8 mouse cellular contexts compared by ENCODE assay signal in the genomic region with DNA sequence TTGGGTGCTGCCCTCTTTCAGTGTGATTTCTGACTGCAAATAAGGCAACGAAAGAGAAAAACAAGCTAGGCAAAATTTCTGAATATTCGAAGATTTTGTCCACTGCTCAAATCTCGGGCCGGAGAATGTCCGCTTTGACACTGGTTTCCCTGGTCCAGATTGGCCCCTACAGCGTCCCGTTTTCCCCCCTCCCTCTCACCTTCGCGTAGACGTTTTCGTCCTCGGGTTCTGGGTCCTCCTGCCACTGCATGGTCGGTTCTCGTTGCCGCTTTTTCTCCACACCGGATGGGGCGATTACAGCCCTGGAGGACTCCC. TPM values are rescaled to one million over a fixed set of nuclear protein-coding genes. Genes with fewer than 3 reads are reported as not detected.
DNase-seq lines count a peak whose midpoint lies in the region; ATAC-seq and TF ChIP-seq lines count a peak whose summit lies in the region.

No protein-coding gene starts in this region.

- H3K4me1 ChIP-seq in heart, embryonic 12.5 days (replicated peaks), result peaks cover 18% of the 10 kb centered on the region
- H3K4me1 ChIP-seq in E14TG2a.4 (replicated peaks; ENCODE audit: low read depth, low read length), result peaks cover 27% of the 10 kb centered on the region
- H3K4me1 ChIP-seq in embryonic facial prominence, embryonic 15.5 days, result no peaks in the 10 kb centered on the region
- peaks cover 5% of the 10 kb centered on the region; the same call in 1 of the 2 replicates for H3K4me1 ChIP-seq in limb, embryonic 10.5 days

- no peaks in the 10 kb centered on the region for H3K9me3 ChIP-seq in heart, embryonic 12.5 days (replicated peaks)
- no peaks in the 10 kb centered on the region for H3K9me3 ChIP-seq in E14TG2a.4 (ENCODE audit: low read length)
- no peaks in the 10 kb centered on the region for H3K9me3 ChIP-seq in embryonic facial prominence, embryonic 15.5 days (replicated peaks)
- H3K9me3 ChIP-seq in limb, embryonic 10.5 days (replicated peaks), result no peaks in the 10 kb centered on the region

- H3K9ac ChIP-seq in heart, embryonic 12.5 days, result peak overlapping the region; percentile 73
- H3K9ac ChIP-seq in embryonic facial prominence, embryonic 15.5 days, result peak overlapping the region; percentile 50

- no peak for TF ChIP-seq POLR2A in myocyte (IDR thresholded peaks at IDR 0.05; ENCODE audit: insufficient read length, low read depth)

- peaks cover 41% of the 10 kb centered on the region for H3K79me2 ChIP-seq in myocyte (ENCODE audit: control insufficient read depth, insufficient read depth)

- no peak for DNase-seq in heart, postnatal 25 days (ENCODE audit: low spot score)
- DNase-seq in limb, embryonic 10.5 days (ENCODE audit: low spot score), result no peak
- DNase-seq in right cerebral cortex, postnatal 14 days, result no peak
- no peak for DNase-seq in adrenal gland, adult 18-20 months (ENCODE audit: low spot score in 2 of 2)

- no peaks in the 10 kb centered on the region for H3K27me3 ChIP-seq in heart, embryonic 12.5 days (replicated peaks)
- H3K27me3 ChIP-seq in E14TG2a.4 (ENCODE audit: insufficient read depth, low read length), result no peaks in the 10 kb centered on the region
- no peaks in the 10 kb centered on the region for H3K27me3 ChIP-seq in embryonic facial prominence, embryonic 15.5 days
- no peaks in the 10 kb centered on the region for H3K27me3 ChIP-seq in limb, embryonic 10.5 days (ENCODE audit: low read depth, poor library complexity, severe bottlenecking)
- no peaks in the 10 kb centered on the region for H3K27me3 ChIP-seq in myocyte (ENCODE audit: control insufficient read depth, insufficient read depth, insufficient read length)

- intact Hi-C loops in heart, postnatal 25 days (cut with DNase I), result no loop called here

- 19% methylated on average over 17 of the region's 17 CpGs for WGBS in heart, embryonic 12.5 days
- WGBS in embryonic facial prominence, embryonic 15.5 days, result 15% methylated on average over 17 of the region's 17 CpGs
- WGBS in limb, embryonic 10.5 days, result 5% methylated on average over 17 of the region's 17 CpGs

- peak; percentile 16; the same call in 1 of the 2 replicates for ATAC-seq in heart, embryonic 12.5 days (ENCODE audit: insufficient number of reproducible peaks, low FRiP score)
- ATAC-seq in embryonic facial prominence, embryonic 15.5 days (ENCODE audit: insufficient number of reproducible peaks, low FRiP score, low TSS enrichment, low read depth), result peak; percentile 25; the same call in 1 of the 2 replicates

- peak overlapping the region; percentile 61 for H3K4me2 ChIP-seq in heart, embryonic 12.5 days
- H3K4me2 ChIP-seq in embryonic facial prominence, embryonic 15.5 days (replicated peaks), result peak overlapping the region; percentile 44
- H3K4me2 ChIP-seq in myocyte (ENCODE audit: low read depth), result peak overlapping the region; percentile 73

- peak overlapping the region; percentile 20 for H3ac ChIP-seq in myocyte (ENCODE audit: control insufficient read depth, insufficient read length)

- H3K36me3 ChIP-seq in heart, embryonic 12.5 days, result peaks cover 26% of the 10 kb centered on the region
- H3K36me3 ChIP-seq in E14TG2a.4 (ENCODE audit: insufficient read depth, low read length), result peaks cover 39% of the 10 kb centered on the region
- H3K36me3 ChIP-seq in embryonic facial prominence, embryonic 15.5 days, result 0 out of 2 replicates have a peak, but pooled peaks cover 4% of the 10 kb centered on the region
- H3K36me3 ChIP-seq in limb, embryonic 10.5 days, result peaks cover 32% of the 10 kb centered on the region
- peaks cover 1% of the 10 kb centered on the region for H3K36me3 ChIP-seq in myocyte (ENCODE audit: control insufficient read depth, insufficient read depth)

- H3K4me3 ChIP-seq in heart, embryonic 12.5 days, result peak overlapping the region; percentile 61
- peak overlapping the region; percentile 87 for H3K4me3 ChIP-seq in E14TG2a.4 (replicated peaks; ENCODE audit: low read length)
- H3K4me3 ChIP-seq in embryonic facial prominence, embryonic 15.5 days (replicated peaks), result peak overlapping the region; percentile 61
- peak overlapping the region; percentile 69 for H3K4me3 ChIP-seq in limb, embryonic 10.5 days
- H3K4me3 ChIP-seq in myocyte, result peak overlapping the region; percentile 77

- peak overlapping the region; percentile 94 for H3K27ac ChIP-seq in heart, embryonic 12.5 days (ENCODE audit: poor library complexity, severe bottlenecking)
- H3K27ac ChIP-seq in embryonic facial prominence, embryonic 15.5 days (replicated peaks), result peak overlapping the region; percentile 93
- peak overlapping the region; percentile 82 for H3K27ac ChIP-seq in limb, embryonic 10.5 days

- no peak for TF ChIP-seq CTCF in E14TG2a.4 (conservative IDR thresholded peaks at IDR 0.05; ENCODE audit: low read length)

TF ChIP-seq in myocyte, 11 proteins besides CTCF, POLR2A, EP300 and RAD21:
- TF ChIP-seq TCF12 (IDR thresholded peaks at IDR 0.05; ENCODE audit: insufficient read depth, poor library complexity, severe bottlenecking) (no peak), CEBPB (IDR thresholded peaks at IDR 0.05; ENCODE audit: insufficient read depth, poor library complexity, severe bottlenecking) (no peak), MYOD1 (IDR thresholded peaks at IDR 0.05; ENCODE audit: control insufficient read depth in 1 of 3, insufficient read length in 2 of 3, low read depth in 2 of 3) (no peak), SRF (IDR thresholded peaks at IDR 0.05; ENCODE audit: control insufficient read depth, insufficient read length, low read depth) (no peak), TCF3 (IDR thresholded peaks at IDR 0.05; ENCODE audit: insufficient read length, low read depth) (no peak), MYOG (IDR thresholded peaks at IDR 0.05; ENCODE audit: control insufficient read depth in 1 of 3, insufficient read depth in 1 of 3, insufficient read length in 2 of 3, low read depth in 2 of 3) (no peak), REST (IDR thresholded peaks at IDR 0.05; ENCODE audit: insufficient read depth, insufficient read length) (no peak), MAX (IDR thresholded peaks at IDR 0.05; ENCODE audit: low read depth) (no peak), POLR2AphosphoS2 (IDR thresholded peaks at IDR 0.05; ENCODE audit: insufficient read length, low read depth) (no peak), USF1 (IDR thresholded peaks at IDR 0.05; ENCODE audit: low read depth) (no peak), E2F4 (IDR thresholded peaks at IDR 0.05; ENCODE audit: insufficient read depth) (no peak)

RNA-seq across cellular contexts. Expression of a gene that starts 0.5 kb away (rescaled TPM):
- polyA plus RNA-seq in heart, embryonic 12.5 days (2016; fragmentation: Nextera tagmentation; extraction: Ambion mirVana), result 44.1 and 44.5 TPM in 2 replicates
- total RNA-seq in heart, postnatal 25 days (2021), result 10 to 100 TPM; 21.2 to 22.0 TPM
- 58.8 and 60.4 TPM in 2 replicates for polyA plus RNA-seq in embryonic facial prominence, embryonic 15.5 days (2015; fragmentation: Nextera tagmentation; extraction: Ambion mirVana)
- polyA plus RNA-seq in limb, embryonic 10.5 days (2016; fragmentation: Nextera tagmentation; extraction: Ambion mirVana), result 110 and 111 TPM in 2 replicates
- 38.1 TPM for polyA plus RNA-seq in myocyte (2012; fragmentation: generic; extraction: Trizol)
- total RNA-seq in adrenal gland, adult 18-20 months (2021), result 10 to 100 TPM; 37.6 to 38.5 TPM

RNA-seq across cellular contexts. Expression of a gene that starts 0.6 kb away (rescaled TPM):
- polyA plus RNA-seq in heart, embryonic 12.5 days (2016; fragmentation: Nextera tagmentation; extraction: Ambion mirVana), result 335 and 344 TPM in 2 replicates
- total RNA-seq in heart, postnatal 25 days (2021), result 100 to 1,000 TPM; 677 to 733 TPM
- polyA plus RNA-seq in embryonic facial prominence, embryonic 15.5 days (2015; fragmentation: Nextera tagmentation; extraction: Ambion mirVana), result 222 and 231 TPM in 2 replicates
- polyA plus RNA-seq in limb, embryonic 10.5 days (2016; fragmentation: Nextera tagmentation; extraction: Ambion mirVana), result 181 and 186 TPM in 2 replicates
- polyA plus RNA-seq in myocyte (2012; fragmentation: generic; extraction: Trizol), result 367 TPM
- 100 to 1,000 TPM; 330 to 353 TPM for total RNA-seq in adrenal gland, adult 18-20 months (2021)

RNA-seq across cellular contexts. Expression of a gene that starts 41.3 kb away (rescaled TPM):
- 211 and 225 TPM in 2 replicates for polyA plus RNA-seq in heart, embryonic 12.5 days (2016; fragmentation: Nextera tagmentation; extraction: Ambion mirVana)
- total RNA-seq in heart, postnatal 25 days (2021), result 100 to 1,000 TPM; 205 to 246 TPM
- polyA plus RNA-seq in embryonic facial prominence, embryonic 15.5 days (2015; fragmentation: Nextera tagmentation; extraction: Ambion mirVana), result 188 and 195 TPM in 2 replicates
- polyA plus RNA-seq in limb, embryonic 10.5 days (2016; fragmentation: Nextera tagmentation; extraction: Ambion mirVana), result 228 and 240 TPM in 2 replicates
- 353 TPM for polyA plus RNA-seq in myocyte (2012; fragmentation: generic; extraction: Trizol)
- total RNA-seq in adrenal gland, adult 18-20 months (2021), result 100 to 1,000 TPM; 372 to 497 TPM
